Mouse (Mus musculus): Measurements from ENCODE around the gene Clpb. TPM values are rescaled to one million over a fixed set of nuclear protein-coding genes. Genes with fewer than 3 reads are reported as not detected.

Gene Clpb
- total RNA-seq, 2 experiments from 2014 or later, result 71.6 to 81.0 TPM

GRCm38 (mm10) chr7:101713828-101714400 is 50.5 kb downstream of the Clpb start:
- intact Hi-C loops (cut with DNase I), result no loop called here
- DNase-seq, result no peak

- intact Hi-C loops (cut with DNase I), result no loop called here
- no peak for DNase-seq
Measured at GRCm38 (mm10) chr7:101715041-101715551, 51.7 kb downstream of the Clpb start.

DNA sequence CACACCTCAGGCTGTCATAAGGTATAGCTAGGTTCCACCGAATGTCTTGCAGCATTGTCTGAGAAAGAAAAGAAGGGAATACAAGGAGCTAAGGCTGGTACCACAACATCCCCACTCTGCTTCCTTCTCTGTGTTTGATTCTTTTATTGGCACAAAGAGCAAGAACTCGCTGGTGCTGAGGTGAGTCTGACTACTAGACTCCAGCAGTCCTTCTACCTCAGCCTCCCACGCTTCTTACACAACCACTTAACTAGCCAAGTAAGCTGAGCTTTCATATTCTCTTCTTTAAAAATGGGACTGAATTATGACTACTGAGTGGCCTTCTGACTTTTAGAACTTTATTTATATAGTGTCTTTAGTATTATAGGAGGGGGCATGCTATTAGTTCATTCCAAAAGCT is 56.9 kb downstream of the Clpb start:
- DNase-seq, result no peak
- intact Hi-C loops (cut with DNase I), result no loop called here

DNA sequence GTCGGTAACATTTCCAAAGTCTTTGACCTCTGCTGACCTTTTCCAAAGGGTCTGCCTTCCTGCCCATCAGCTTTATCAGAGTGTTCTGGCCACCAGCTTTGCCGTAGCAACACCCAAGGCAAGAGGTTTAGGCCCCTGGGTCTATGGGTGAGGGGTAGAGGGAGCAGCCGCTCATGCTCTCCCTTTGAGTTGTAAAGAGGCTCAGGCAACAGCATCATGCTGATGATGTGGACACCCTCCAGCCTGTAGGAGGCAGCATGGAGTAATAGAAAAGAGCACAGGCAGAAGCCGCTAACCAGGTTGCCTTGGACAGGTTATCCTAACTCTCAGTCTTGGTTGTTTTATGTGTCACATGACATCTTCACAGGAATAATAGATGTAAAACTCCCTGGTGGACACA is 61.6 kb downstream of the Clpb start:
- DNase-seq, result peak in 1 of 2 experiments; percentile 10
- intact Hi-C loops (cut with DNase I), result no loop called here

GRCm38 (mm10) chr7:101726980-101727379 is 63.5 kb downstream of the Clpb start:
- intact Hi-C loops (cut with DNase I), result no loop called here

DNA sequence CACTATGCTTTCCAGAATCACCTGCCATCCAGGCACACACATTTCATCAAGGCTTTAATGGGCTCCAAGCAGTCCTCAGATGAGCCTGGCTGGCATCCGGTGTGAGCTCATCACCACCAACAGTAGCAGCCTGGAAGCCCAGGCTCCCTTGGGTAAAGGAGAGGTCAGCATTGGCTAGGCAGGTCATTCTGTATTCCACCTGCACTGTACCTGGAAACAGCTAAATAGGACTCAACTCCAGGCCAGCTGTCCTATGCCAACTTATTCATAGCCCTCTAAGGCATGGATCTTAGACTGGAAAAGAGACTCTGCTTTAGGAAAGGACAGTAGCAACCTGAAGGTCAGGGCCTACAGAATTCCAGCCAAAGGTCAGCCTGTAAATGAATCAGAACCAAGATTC is 68.7 kb downstream of the Clpb start:
- DNase-seq, result no peak
- intact Hi-C loops (cut with DNase I), result loop anchor here (5.0 kb wide), 1 partner anchor 255 kb away; no protein-coding TSS in a partner anchor

More at GRCm38 (mm10) chr7:101726980-101727379, 63.5 kb downstream of the Clpb start:
- no peak for DNase-seq

DNA sequence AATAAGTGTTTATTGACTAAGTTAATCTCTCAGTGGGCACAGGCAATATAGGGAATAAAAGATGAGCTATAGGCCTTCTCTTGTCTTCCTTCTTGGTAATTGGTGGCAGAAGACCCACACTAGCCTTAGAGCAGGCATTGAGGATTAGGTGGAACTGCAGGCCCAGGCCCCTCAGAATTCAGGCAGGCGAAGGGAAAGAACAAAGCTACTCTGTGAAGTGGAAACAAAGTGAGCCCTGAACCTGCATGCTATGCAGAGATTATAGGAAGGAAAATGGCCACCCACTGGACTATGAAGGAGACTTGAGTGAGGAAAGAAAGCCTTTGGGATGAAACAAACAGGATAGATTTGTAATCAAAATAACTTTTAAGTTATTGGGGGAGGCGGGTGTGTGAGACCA is 69.6 kb downstream of the Clpb start:
- no peak for DNase-seq
- intact Hi-C loops (cut with DNase I), result loop anchor here (5.0 kb wide), 1 partner anchor 254 kb away; no protein-coding TSS in a partner anchor

- DNase-seq, result no peak
- intact Hi-C loops (cut with DNase I), result no loop called here
Measured at GRCm38 (mm10) chr7:101735297-101735696, 71.9 kb downstream of the Clpb start.

DNA sequence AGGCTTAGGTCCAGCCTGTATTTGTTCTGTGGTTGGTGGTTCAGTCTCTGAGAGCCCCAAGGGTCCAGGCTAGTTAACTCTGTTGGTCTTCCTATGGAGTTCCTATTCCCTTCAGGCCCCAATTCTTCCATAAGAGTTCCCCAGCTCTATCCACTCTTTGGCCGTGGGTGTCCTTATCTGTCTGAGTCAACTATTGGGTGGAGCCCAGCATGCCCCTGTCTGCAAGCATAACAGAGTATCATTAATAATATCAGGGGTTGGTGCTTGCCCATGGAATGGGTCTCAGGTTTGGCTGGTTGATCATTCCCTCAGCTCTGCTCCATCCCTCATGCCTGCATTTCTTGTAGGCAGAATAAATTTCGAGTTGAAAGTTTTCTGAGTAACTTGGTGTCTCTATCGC is 74.3 kb downstream of the Clpb start:
- DNase-seq, result no peak
- intact Hi-C loops (cut with DNase I), result no loop called here

- DNase-seq, result no peak
- intact Hi-C loops (cut with DNase I), result no loop called here
Measured at GRCm38 (mm10) chr7:101739602-101740001, 76.2 kb downstream of the Clpb start.

- DNase-seq, result no peak
- intact Hi-C loops (cut with DNase I), result no loop called here
Measured at GRCm38 (mm10) chr7:101743487-101743886, 80.1 kb downstream of the Clpb start.

- no peak for DNase-seq
- intact Hi-C loops (cut with DNase I), result no loop called here
Measured at GRCm38 (mm10) chr7:101746559-101747334, 83.3 kb downstream of the Clpb start.

DNA sequence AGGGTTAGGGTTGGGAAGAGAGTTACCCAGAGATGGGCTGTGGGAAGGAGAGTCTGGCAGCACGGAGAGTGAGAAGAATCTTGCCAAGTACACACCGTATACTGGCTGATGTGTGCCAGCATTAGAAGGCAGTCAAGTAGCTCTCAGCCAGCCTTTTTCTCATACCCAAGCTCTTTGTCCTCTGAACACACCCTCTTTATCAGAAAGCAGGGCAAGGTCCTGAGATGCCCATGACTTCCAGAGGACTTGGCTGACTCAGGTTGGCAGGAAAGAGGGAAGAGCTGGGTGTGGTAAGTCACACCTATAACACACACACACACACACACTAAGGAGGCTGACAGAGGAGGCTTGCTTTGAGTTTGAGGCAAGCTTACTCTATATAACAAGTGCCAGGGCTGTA is 86.8 kb downstream of the Clpb start:
- DNase-seq, result no peak
- intact Hi-C loops (cut with DNase I), result no loop called here

- intact Hi-C loops (cut with DNase I), result no loop called here
- no peak for DNase-seq
Measured at GRCm38 (mm10) chr7:101752346-101752745, 88.9 kb downstream of the Clpb start.

DNA sequence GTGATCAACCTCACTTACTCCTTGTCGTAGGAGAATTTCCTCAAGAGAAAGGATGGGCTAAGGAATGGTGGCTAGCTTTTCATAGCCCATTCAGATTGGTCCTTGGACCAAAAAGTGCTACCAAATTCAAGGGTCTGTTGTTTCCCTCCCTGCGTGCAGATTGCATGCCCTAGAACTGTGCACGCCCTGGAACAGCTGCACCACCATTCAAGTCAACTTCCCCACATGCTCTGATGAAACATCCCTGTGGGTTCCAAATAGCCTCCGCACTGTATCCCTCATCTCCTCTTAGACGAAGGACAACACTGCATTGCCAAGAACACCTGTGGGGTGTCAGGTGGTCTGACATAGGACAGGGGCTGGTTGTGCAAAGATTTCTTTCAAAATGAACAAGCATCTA is 90.1 kb downstream of the Clpb start:
- intact Hi-C loops (cut with DNase I), result no loop called here
- DNase-seq, result no peak

DNA sequence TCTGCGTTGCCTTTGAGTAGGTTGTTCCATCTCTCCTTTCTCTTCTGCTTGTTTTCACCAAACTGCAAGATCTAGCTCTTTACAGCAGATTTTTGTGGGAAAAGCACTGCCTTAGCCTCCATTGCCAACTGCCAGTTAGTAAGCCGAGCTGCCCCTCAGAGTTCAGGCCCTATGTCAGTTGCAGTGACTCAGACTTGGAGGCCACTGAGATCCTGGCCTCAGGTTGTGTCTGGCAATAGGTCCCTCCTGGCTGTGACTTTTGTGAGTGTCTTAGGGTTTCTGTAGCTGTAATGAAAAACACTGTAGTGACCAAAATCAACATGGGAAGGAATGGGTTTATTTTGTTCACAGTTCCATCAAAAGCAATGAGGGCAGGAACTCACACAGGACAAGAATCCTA is 91.0 kb downstream of the Clpb start:
- intact Hi-C loops (cut with DNase I), result no loop called here
- DNase-seq, result no peak

DNA sequence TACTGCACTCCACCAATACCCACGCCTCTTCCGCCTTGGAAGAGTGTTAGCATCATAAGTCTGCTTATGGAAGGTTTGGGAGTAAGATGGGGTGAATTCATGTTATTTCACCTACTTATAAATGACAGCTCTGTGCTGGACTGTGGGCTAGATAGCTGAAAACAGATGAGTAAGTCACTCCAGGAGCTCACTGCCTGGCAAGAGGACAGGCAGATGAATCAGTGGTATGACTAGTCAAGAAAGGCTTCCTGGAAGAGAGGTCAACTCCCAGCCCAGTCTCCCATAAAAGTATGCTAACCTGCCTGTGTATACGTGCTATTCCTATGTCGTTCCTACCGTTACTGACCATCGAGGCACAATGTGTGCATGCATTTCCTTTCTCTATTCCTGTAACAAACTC is 91.9 kb downstream of the Clpb start:
- DNase-seq, result no peak
- intact Hi-C loops (cut with DNase I), result no loop called here

GRCm38 (mm10) chr7:101761899-101762780 is 98.7 kb downstream of the Clpb start:
- intact Hi-C loops (cut with DNase I), result no loop called here
- DNase-seq, result no peak

GRCm38 (mm10) chr7:101767335-101767907 is 104.0 kb downstream of the Clpb start:
- intact Hi-C loops (cut with DNase I), result loop anchor here (5.0 kb wide), 1 partner anchor 85 kb away; no protein-coding TSS in a partner anchor
- DNase-seq, result peak; percentile 11 to 19

GRCm38 (mm10) chr7:101770051-101770450 is 106.6 kb downstream of the Clpb start:
- no peak for DNase-seq
- intact Hi-C loops (cut with DNase I), result no loop called here

- DNase-seq, result peak in 1 of 2 experiments; percentile 6
- intact Hi-C loops (cut with DNase I), result no loop called here
Measured at GRCm38 (mm10) chr7:101771604-101772003, 108.2 kb downstream of the Clpb start.
